Mouse (Mus musculus) Muller cell, postnatal 12 days (primary cell): ENCODE measurements around the gene Lgi1.

ENCODE experiments used
- DNase-seq: peaks from one replicate; pipeline ENCODE4 v3.0.0-alpha.2; 2015; ENCODE audit errors: inconsistent ontology term

The Lgi1 gene

DNA sequence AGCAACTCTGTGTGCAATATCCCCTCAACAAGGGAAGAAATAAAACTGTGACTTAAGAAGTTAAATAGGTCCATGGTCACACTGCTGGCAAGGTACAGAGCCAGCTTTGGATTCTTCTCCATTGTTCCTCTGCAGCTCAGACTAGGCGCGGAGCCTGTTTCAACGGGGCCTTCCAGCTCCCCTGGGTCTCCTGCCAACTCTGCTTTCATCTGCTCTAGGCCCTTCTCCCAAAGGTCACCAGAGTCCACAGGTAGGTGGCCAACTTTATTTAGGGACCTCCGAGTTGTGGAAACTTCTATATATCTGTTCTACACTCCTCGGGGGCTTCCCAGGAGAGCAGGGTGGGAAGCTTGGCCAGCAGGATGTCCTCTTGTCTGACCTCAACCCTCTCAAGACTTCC is 3.0 kb upstream of the Lgi1 start:
- no peak for DNase-seq

DNA sequence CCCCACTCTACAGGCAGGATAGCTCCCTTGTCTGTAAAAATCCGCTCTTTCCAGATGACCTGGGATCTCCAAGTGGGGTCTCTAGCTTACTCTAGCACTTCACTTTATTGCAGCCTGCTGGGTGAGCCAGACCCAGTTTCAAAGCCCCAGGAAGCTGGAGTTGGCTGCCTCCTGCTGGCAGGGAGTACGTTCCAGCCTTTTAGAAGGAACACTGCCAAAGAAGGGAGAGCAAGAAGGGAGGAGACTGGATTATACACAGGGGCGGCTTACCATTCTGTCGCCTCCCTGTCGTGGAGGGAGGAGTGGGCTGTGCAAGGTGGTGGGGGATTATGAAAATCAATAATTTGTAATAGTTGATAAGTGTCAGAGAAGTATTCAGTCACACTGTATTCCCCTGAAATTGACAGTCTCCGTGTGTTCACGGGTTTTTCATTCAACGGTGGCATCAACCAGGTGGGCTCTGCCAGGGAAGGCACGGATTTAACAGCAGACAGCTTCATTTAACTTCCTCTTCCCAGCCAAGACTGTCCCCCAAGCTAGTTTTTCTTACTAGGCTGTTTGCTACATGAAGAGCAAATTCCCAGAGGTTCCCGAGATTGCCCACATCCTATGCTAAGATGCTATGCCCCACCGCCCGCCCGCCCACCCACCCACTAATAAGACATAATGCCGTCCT is 369 bp upstream of the Lgi1 start:
- peak; percentile 16 for DNase-seq

DNA sequence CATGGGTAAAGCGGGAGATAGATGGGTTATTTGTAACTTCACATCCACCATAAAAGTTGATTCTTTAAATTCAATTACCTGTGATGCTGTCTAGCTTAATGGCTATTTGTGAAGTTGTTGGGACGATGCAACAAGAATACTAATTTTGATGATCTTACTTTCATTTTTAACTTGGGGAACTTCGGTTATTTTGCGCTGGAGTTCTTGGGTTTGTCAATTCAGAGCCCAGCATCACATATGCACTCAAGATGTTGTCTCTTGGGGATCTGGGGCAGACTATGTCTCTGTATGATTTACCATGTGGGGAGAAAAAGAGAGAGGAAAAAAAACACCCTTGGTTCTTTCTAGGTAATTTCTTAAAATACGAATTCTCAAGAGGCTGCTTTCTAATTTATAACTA is 1.4 kb downstream of the Lgi1 start:
- DNase-seq: no peak

DNA sequence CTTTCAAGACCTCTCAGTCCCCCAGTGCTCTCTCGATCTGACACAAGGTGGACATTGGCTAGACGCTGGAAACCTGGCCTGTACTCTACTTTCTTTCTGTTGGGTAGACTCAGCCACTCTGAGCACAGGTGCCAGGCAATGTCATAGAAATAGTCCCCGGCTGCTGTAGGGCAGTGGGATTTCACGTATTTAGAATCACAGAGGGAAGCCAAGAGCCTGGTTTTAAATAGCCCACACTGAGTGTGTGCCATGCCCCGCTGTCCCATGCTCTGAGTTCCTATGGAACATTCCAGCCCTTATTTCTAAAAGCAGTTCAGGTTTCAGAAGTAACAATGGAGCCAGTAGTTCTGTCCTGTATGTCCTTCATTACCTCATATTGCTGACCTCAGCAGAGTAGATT is 3.1 kb downstream of the Lgi1 start:
- no peak for DNase-seq

DNA sequence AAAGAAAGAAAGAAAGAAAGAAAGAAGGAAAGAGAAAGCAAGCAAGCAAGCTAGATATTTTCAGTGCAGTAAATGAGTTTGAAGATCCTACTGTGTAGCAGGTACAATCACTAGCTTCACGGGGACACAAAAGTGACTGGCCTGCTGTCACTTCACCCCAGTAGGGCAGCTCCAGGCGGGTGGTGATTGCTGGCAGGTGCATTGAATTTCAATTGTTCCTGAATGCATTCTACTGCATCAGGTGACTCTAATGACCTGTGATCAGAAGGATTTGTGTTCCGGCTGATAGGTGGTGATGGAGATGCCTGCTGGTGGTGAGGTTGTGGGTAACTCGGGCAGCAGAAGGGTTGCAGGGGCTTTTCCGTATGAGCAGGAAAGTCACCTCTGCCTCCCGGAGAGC is 6.7 kb downstream of the Lgi1 start:
- no peak for DNase-seq

DNA sequence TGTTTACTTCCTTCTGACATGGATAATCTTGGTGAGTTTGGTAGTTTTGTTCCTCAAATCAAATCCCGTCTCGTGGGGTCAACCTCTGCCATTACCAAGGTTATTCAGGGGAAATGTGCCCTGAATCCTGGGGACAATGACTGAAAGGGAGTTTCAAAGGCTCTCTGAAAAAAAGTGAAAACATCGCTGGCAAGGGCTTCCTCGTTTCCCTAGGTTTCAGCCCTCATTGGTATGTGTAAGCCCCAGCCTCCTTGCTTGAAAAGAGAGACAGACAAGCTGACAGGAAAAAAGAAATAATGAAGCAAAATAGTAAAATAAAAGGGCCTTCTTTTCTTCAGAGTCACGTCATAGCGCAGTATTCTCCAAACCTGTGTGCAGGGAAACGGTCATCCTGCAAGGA is 9.5 kb downstream of the Lgi1 start:
- DNase-seq: no peak

DNA sequence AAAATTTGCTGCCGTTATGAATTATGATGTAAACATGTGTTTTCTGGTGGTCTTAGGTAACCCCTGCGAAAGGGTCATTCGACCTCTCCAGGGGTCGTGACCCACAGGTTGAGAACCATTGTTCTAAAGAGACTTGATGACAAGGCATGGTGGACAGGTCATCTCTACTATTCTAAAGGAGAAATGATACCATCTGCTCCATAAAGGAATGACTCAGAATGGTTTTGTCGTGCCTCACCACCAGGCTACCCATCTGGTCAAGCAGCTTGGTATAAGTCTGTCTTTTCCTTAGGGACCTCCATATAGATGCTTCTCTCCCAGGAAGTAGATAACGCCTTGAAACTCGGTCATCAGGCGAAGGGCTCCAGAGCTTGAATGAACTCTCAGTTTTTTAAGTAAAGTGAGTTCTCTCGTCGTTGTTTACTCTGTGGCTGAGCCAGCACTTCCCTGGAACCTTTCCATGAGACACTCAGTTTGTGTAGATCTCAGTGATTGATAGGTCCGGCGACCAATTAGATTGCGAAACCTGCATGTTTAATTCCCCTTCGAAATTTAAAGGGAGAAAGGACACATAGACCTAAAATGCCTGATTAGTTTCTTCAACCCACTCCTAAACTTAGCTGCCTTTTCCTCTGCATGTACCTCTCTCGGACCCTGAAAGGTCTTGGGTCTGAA is 10.5 kb downstream of the Lgi1 start:
- no peak for DNase-seq

DNA sequence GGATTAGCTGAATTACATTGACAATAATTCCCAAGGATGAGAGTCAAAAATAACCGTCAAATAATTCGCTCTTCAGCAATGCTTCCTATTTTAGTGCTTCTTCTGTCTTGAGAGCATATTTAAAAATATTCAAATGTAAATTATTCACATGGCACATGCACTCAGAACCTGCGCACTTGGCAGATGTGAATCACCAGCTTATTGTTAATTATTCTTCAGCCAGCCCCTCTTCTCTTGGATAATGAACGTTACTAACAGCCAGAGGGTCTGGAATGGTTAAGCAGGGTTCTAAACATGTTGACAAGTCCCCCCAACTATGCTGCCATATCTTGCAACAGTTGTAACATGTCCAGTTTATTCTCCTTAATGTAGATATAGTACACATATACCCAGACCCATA is 11.9 kb downstream of the Lgi1 start:
- no peak for DNase-seq

DNA sequence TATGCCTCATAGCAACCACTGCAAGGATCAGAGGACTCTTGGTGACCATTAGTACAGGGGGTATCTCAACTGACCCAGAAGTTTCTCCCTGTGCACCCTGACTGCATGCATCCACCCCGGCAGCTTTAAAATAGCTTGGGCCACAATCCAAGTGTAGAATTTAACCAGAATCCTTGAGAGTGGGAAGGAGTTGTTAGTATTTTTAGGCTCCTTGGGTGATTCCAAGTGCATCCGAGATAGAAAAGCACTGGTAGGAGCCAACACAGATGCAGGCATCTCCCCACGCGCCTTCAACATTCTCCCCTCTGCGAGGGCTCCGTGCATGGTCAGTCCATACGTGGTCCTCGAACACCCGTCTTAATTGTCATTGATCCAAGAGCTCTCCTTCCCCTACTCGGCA is 15.9 kb downstream of the Lgi1 start:
- DNase-seq: no peak

DNA sequence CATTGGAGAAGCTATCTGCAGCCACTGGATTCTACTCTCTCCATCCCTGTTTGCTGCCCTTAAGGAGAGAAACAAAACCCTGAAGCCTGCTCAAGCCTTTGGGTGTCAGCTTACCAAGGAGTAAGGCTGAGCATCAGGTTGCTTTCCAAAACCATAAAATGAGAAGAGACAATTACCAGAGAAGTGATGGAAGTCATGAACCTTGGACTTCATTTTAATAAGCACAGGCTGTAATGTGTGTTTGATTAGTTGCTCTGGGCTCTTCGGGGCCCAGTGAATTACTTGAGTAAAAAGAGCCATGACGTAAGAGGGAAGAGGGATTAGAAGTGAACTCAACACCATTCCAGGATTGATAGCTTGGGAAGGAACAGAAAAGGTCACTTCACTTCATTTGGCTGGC is 18.1 kb downstream of the Lgi1 start:
- no peak for DNase-seq

DNA sequence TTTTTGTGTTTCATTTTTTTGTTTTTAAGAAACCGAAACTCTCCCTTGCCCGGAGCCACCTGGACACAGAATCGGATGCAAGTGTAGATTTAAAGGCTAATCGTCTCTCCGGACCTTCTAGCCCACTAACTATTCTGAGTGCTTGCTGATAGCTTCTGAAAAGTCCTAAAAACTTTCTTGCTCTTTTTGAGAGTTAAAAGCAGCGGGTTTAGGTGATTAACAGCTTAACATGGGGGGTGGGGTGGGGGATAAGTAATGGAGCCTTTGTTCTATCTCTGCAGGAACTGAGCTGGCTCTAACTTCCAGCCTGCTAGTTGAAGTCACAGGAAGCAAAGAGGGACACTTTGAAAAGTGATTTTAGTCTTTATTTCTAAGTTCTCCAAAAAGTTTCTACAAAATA is 24.2 kb downstream of the Lgi1 start:
- no peak for DNase-seq

DNA sequence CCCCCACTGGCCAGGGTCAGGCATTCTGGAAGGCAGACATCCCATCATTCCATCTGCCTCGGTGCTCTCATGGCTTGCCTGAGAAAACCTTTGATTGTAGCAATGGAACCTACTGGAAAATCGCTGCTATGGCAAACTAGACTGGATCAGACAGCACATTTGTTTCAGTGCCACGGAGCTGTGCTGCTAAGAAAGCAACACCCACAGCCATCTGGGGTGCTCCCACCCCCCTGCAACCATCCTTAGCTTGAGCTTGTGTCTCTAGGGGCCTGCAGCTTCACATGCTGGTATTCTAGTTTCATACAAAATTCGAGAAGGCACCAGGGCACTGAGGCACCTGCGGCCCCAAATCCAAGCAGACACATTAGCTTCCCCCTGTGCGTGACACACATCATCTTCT is 27.1 kb downstream of the Lgi1 start:
- DNase-seq: no peak

DNA sequence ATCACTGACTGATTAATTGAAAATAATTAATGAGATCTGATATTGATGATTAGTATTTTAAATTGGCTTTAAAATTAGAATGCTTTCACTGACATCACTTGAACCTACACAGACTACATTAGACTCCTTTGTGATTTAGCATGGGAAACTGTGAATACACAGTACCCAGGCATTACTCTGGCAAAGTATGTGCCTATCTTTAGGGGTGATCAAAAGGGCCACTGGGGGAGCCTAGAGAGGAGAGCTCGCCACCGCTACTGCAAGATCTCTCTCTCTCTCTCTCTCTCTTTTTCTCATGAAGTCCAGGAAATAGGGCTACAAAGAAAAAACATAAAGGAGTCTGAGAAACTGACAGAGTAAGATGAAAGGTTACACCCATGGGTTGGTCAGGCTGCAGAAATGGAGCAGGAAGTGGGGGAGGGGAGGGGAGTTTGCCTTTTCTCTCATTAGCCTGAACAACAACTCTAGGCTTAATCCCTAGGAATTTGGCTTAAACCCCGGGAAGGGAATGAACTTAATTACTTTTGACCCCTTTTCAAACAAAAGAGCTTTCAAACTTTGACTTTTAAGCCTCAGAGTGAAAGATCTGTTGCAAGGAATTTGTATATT is 33.8 kb downstream of the Lgi1 start:
- peak; percentile 41 for DNase-seq

DNA sequence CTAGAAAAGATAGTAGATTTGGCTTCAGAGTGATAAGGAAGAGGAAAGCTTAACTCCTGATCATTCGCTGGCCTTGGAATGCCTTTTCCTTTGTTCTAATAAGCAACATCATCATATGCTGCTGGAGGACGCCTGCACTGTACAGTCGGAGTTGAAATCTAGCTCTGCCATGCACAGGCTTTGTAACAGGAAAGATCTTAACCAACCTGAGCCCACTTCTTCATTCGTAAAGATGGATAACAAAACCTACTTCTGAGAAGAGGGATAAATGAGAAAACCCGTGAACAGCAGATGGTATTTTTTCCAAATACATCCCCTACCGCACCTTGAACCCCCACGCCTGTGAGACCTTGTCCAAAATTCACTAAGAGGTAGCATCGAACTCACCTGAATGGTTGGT is 43.8 kb downstream of the Lgi1 start:
- DNase-seq: no peak

DNA sequence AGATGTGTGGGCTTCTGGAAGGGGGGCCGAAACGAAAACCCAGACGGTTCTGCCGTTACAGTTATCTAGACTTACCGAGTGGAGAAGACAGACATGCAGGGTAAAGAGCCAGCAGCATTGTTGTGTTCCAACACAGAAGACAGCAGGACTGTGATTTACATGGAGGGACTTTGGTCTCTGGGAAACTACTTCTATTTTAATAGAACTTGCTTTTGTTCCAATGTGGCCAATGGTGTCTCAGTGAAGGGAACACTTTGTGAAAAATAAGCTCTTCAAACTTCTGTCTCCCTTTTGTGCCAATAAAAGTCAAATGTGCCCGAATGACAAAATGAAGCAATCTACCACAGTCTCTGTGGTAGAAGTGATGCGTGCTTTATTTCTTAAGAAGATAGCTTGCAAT is 50.8 kb downstream of the Lgi1 start:
- DNase-seq: no peak

DNA sequence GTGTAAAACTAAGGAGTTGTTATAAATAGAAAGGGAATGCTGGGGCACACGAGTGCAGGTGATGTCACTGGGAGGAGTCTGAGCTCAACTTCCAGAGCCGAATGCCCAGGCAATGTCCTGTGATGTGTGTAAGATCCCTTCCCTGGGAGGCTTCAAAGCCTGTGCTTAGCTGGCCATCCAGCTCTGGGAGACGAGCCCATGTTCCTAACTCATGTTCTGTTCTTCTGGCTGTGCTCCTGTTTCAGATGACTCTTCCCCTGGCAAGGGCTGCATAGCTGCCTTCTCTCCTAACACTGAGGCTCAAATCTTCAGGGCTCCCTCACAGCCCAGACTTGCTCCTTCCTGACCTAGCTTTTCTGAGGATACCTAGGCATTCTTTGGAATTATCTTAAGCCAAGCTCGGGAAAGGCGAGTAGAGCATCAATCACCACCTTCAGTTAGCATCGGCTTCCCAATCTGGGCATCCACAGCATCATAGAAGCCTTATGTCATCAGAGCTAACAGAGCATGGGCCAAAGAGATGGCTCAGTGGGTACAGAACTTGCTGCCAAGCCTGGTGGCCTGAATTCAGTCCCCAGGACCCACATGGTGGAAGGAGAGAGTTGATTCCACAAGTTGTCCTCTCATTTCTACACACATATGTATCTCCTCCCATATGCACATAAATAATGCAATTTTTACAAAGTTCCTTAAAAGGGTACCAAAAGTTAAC is 52.4 kb downstream of the Lgi1 start:
- no peak for DNase-seq

DNA sequence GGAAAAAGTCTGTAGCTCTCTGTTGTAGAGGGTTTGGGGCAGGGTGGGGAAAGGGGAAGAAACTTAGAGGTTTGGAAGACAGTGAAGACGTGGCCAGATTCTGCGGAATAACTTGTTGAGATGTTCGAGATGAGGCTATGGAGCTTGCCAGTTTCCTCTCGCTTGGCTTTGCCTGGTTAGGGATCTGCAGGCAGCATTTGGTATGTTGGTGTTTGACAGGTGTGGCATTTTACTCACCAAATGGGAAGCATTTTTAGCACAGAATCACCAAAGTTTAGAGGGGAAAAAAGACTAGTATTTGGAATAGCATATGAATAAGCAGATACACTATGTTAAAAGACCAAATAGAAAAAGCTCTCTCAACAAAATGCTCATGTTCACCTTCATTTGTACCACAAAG is 54.0 kb downstream of the Lgi1 start:
- no peak for DNase-seq

DNA sequence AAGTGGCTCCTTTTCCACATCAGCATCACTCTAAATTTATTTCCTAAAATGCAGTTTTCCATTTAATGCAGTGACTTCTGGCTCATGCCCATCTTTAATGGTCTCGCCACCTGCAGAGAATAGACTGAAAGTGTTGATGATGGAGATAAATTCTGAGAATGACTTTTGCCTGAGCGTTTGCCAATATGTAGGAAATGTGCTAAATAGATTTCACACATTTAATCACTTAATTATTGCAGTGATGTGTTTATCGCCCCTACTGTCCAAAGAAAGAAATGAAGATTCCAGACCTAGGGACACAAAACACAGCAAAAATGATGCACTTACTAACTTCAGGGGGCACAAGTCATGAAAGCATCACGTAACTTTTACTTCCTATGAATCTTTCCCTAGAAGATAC is 54.8 kb downstream of the Lgi1 start:
- DNase-seq: no peak

DNA sequence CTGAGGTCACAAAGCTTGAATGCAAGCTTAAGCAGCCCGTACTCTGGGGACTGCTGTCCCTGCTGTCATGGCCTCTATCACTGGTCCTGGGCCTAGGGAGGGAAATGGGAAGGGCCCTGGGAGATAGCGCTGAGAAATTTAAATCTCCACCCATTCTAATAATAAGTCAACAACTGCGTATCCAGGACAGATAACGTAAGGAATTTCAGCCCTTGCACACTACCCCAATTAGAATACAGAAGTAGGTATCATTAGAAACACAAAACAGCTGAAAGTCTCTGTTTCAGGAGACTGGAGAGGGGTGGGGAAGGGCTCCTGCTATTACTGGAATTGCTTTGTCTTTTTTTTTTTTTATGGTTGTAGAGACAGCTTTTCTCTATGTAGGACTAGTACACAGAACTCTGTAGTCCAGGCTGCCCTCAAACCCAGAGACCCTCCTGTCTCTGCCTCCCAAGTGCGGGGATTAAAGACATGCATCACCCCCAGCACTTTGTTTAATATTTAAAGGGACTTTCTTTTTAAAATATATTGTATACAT is 56.4 kb downstream of the Lgi1 start:
- DNase-seq: no peak

DNA sequence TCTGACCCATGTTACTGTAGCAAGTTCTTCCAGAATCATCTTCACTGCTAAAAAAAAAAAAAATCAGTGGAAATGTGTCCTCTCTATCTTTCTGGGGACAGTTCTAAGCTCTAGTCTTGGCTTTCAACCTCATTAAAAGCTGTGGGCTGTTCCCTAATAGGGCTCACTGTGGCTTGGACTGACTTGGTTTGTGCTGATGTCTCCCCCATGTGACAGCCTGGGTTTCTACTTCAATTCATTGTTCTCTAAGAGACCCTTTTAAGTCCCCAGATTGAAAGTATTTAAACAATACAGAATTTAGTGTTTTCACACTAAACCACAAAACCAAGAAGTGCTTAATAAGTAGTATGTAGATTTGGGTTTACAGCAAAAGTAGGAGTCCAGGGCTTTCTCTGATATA is 59.4 kb downstream of the Lgi1 start:
- no peak for DNase-seq

DNA sequence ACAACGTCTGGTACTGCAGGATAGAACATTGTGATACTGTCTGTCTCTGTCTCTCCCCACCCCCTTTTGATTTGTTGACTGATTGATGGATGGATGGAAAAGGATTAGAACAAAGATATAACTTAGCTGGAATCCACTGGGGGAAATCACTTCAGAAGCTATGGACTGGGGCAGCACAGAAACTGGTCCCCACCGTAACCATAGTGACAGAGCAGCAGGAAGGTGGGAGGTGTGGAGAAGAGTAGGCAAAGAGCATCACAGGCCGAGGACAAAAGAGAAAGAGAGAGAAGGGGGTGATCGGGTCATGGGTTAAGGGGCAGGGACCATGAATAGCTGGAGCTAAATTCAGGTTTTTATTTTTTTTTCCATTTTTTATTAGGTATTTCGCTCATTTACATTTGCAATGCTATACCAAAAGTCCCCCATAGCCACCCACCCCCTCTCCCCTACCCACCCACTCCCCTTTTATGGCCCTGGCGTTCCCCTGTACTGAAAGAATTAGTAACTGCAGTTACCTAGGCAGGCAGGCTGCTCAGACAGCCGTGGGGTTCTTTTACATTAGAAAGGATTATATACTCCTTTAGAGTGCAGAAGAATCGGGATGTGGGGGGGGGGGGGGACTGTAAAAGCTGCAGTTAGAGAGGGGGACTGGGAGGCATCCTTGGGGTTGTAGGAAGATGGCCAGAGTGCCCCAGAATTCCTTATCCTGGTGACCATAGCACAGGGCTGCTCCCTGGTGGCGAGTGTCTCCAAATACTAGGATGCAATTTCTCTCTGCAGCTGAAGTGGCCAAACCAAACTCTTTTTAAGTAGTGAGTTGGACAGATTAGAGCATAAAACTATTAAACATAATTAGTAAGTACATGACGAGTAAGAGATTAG is 60.1 kb downstream of the Lgi1 start:
- DNase-seq: no peak

DNA sequence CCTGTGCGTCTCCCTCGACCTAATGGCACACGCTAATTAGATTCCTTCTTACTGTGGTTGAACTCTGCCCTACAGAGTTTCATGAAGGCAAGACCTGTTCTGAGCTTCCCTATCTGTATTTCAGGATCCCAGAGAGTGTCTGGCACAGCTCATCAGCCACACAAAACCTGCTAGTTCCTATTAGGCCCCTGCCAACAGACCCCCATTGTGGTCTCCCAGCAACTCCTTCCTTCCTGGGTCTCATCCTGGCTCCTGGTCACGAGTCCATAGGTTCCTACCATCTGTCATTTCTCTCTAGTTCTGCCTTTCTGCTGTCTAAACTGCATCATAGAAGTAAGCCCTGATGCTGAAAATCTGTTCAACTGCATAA is 60.7 kb downstream of the Lgi1 start:
- DNase-seq: no peak
